Mouse (Mus musculus): ENCODE measurements around the gene Psma7. TPM values are rescaled to one million over a fixed set of nuclear protein-coding genes. Genes with fewer than 3 reads are reported as not detected.

The Psma7 gene
- polyA plus RNA-seq, 1 experiment, result 152 TPM

DNA sequence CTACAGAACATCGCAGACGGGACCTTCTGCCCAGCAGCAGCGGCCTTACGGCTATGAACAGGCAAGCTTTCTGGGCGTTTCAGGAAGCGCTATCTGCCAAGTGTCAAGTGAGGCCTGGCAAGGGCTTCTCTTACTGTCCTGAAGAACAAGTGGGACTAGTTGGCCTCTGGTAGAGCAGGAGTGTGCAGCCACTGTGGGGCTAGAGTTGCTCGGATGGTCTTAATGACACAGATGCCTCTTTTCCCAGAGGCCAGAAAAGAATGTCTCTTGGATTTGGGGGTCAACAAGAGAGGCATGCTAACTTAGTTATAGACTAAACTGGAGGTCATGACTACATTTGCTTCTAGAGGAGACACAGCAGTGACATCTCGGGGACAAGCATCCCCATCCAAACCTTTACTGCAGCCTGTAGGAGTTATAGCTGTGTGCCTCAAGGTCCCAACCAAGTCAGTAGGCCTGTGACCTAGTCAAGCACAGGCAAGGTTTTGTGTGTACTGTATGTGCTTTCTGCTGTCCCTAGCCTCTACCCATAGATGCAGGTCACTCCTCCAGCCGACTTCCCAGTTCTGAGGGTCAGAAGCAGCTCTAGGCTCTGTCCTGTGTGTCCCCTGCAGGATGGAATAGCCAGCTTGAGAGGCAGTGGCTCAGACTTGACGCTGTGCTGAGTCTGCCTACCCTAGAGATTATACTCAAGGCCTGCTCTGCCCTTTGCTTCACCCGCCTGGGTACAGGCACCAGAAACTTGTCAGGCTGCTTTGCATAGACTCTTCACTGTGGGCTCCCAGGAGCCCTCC lies 21.3 kb upstream of the Psma7 start:
- no peak for TF ChIP-seq POLR2A (IDR thresholded peaks at IDR 0.05; ENCODE audit: low read depth, low read length)
- no peak for TF ChIP-seq CTCF (IDR thresholded peaks at IDR 0.05; ENCODE audit: extremely low read depth, insufficient read length, insufficient replicate concordance, low read depth, low read length)
- Histone ChIP-seq H3K27me3 (ENCODE audit: control insufficient read depth, insufficient read depth, low read length) (no peaks in the 10 kb centered on the region), H3K27ac (ENCODE audit: insufficient read depth, low read depth, low read length) (no peak overlapping the region), H3K36me3 (ENCODE audit: control insufficient read depth, insufficient read depth, low read length) (peaks cover 16% of the 10 kb centered on the region), H3K4me1 (ENCODE audit: control insufficient read depth, insufficient read depth, insufficient read length, low read length) (no peaks in the 10 kb centered on the region), H3K4me3 (ENCODE audit: low read depth, low read length) (no peak overlapping the region)
- WGBS, result 91% methylated on average over 11 of the region's 11 CpGs

DNA sequence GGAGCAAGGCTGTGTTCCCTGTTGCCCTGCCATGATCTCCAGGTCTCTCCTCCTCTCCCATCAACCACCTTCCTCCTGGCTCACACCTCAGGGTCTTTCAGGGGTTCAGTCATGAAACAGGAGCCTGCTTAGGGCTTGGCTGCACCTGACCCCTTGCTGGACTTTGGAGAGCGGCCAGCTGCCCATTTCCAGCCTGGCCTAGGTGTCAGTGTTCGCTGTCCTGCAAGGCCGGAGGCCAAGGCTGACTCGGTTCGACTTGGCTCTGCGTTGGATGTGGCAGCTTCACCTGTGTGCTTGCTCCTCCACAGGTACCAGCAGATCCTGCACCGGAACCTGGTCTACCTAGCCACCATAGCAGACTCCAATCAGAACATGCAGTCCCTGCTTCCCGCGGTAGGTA lies 10.8 kb upstream of the Psma7 start:
- Histone ChIP-seq H3K4me1 (ENCODE audit: control insufficient read depth, insufficient read depth, insufficient read length, low read length) (no peaks in the 10 kb centered on the region), H3K4me3 (ENCODE audit: low read depth, low read length) (no peak overlapping the region), H3K27me3 (ENCODE audit: control insufficient read depth, insufficient read depth, low read length) (no peaks in the 10 kb centered on the region), H3K36me3 (ENCODE audit: control insufficient read depth, insufficient read depth, low read length) (peaks cover 3% of the 10 kb centered on the region; the same call in 1 of the 2 replicates), H3K27ac (ENCODE audit: insufficient read depth, low read depth, low read length) (no peak overlapping the region)
- no peak for TF ChIP-seq CTCF (IDR thresholded peaks at IDR 0.05; ENCODE audit: extremely low read depth, insufficient read length, insufficient replicate concordance, low read depth, low read length)
- no peak for TF ChIP-seq POLR2A (IDR thresholded peaks at IDR 0.05; ENCODE audit: low read depth, low read length)
- WGBS, result 96% methylated on average over 9 of the region's 9 CpGs

DNA sequence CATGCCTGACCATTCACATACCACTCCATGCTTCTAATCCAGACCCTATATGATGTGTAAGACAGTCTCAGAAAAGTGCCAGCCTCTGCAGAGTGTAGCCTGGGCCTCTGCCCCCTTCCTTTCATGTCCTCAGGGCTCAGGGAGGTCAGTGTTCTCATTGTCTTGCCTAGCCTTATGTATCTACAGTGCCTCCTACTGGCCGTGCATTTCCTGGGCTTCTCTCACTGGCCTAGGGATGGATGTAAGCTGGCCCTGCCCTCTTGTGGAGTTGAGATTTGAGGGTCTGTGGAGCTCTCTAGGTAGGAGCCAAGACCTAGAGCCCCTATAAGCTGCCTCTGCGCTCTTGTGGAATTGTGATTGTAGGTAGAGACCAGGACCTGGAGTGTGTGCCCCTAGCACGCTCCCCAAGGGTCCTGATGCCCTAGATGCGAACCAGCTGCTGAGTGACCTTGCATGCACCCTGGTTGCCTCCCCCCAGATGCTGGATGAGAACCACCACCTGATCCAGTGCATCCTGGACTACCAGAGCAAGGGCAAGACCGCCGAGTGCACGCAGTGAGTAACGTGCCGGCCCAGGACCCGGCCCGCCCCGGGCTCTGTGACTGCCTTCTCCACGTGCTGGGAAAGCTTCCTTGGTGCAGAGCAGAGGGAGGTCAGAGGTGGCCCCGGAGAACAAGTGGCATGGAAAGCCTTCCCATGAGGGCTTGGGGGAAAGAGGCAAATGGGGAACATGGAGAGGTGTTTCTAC lies 9.9 kb upstream of the Psma7 start:
- TF ChIP-seq CTCF (IDR thresholded peaks at IDR 0.05; ENCODE audit: extremely low read depth, insufficient read length, insufficient replicate concordance, low read depth, low read length) (peak; percentile 32; the same call in 1 of the 2 replicates), POLR2A (IDR thresholded peaks at IDR 0.05; ENCODE audit: low read depth, low read length) (no peak)
- peaks cover 3% of the 10 kb centered on the region; the same call in 1 of the 2 replicates for H3K36me3 ChIP-seq (ENCODE audit: control insufficient read depth, insufficient read depth, low read length)
- H3K27ac ChIP-seq (ENCODE audit: insufficient read depth, low read depth, low read length), result no peak overlapping the region
- H3K4me1 ChIP-seq (ENCODE audit: control insufficient read depth, insufficient read depth, insufficient read length, low read length), result no peaks in the 10 kb centered on the region
- 90% methylated on average over 14 of the region's 14 CpGs for WGBS
- no peaks in the 10 kb centered on the region for H3K27me3 ChIP-seq (ENCODE audit: control insufficient read depth, insufficient read depth, low read length)
- no peak overlapping the region for H3K4me3 ChIP-seq (ENCODE audit: low read depth, low read length)

DNA sequence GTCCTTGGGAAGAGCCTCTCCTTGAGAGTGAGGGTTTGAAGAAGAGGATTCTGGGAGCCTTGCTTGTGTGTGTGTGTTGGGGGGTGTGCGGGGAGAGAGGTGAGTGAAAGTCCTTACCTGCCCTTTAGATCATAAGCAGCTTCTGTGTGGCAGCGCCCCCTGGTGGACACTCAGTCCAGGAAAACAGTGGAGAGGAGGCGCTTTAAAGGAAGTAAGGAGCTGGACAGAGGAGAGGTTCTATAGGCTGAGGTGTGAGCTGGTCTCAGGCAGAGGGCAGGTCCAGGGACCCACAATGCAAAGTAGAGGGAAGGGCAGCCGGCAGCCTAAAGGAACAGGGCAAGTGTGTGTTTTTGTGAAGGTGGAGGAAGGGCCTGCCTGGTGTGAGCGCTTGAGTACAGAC lies 8.8 kb upstream of the Psma7 start:
- H3K36me3 ChIP-seq (ENCODE audit: control insufficient read depth, insufficient read depth, low read length), result peaks cover 1% of the 10 kb centered on the region; the same call in 1 of the 2 replicates
- WGBS, result 23% methylated on average over 5 of the region's 5 CpGs
- TF ChIP-seq POLR2A (IDR thresholded peaks at IDR 0.05; ENCODE audit: low read depth, low read length) (no peak), CTCF (IDR thresholded peaks at IDR 0.05; ENCODE audit: extremely low read depth, insufficient read length, insufficient replicate concordance, low read depth, low read length) (peak; percentile 96; the same call in 1 of the 2 replicates)
- no peak overlapping the region for H3K4me3 ChIP-seq (ENCODE audit: low read depth, low read length)
- no peak overlapping the region for H3K27ac ChIP-seq (ENCODE audit: insufficient read depth, low read depth, low read length)
- H3K27me3 ChIP-seq (ENCODE audit: control insufficient read depth, insufficient read depth, low read length), result no peaks in the 10 kb centered on the region
- no peaks in the 10 kb centered on the region for H3K4me1 ChIP-seq (ENCODE audit: control insufficient read depth, insufficient read depth, insufficient read length, low read length)

DNA sequence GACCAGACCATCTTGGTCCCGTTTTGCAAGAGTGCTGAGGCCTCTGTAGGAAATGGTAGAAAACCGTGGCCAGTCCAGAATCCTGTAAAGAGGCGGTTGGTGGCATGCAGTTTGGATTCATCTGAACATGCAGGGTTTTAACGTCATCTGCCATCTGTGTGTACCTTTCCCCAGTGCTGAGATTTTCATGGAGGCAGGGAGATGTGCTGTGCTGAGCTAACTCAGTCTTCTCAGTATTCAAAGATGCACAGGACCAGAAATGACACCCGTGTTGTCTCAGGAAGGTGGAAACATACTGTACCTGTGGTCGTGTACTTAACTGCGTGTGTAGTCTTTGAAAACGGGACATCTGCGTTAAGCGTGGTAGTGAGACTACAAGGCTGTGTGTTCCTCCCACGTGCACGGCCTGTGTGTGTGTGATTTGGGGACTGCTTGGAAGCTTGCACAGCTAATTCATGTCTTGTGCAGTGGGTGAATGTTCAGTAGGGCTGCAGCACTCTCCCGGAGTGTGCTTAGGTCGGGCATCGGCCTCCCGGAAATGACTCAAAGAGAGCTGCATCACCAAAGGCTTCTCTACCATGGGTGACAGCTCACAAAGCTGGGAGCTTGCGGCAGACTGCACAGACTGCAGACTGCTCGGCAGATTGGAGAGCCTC lies 5.9 kb upstream of the Psma7 start:
- H3K27me3 ChIP-seq (ENCODE audit: control insufficient read depth, insufficient read depth, low read length), result no peaks in the 10 kb centered on the region
- no peaks in the 10 kb centered on the region for H3K36me3 ChIP-seq (ENCODE audit: control insufficient read depth, insufficient read depth, low read length)
- 94% methylated on average over 18 of the region's 18 CpGs for WGBS
- TF ChIP-seq POLR2A (IDR thresholded peaks at IDR 0.05; ENCODE audit: low read depth, low read length), result no peak
- TF ChIP-seq CTCF (IDR thresholded peaks at IDR 0.05; ENCODE audit: extremely low read depth, insufficient read length, insufficient replicate concordance, low read depth, low read length), result no peak
- H3K4me1 ChIP-seq (ENCODE audit: control insufficient read depth, insufficient read depth, insufficient read length, low read length), result no peaks in the 10 kb centered on the region; the same call in 1 of the 2 replicates
- no peak overlapping the region for H3K4me3 ChIP-seq (ENCODE audit: low read depth, low read length)
- no peak overlapping the region for H3K27ac ChIP-seq (ENCODE audit: insufficient read depth, low read depth, low read length)

DNA sequence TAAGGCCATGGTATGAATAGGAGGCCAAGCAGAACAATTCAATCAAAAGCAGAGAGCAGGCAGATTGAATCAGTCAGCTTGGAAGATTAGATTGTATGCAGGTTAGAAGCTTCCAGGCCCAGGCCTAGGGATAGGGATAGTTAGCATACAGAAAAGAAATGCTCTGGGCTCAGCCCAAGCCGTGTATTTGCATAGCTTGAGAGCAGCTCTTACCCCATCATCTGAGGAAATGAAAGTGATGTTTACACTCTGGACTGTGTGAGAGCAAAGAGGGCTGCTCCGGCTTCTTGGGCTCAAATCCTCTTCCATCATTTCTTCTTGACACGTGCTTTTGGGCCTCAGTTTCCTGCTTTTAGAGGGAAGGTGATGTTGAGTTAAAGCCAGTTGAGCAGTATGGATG lies 5.3 kb upstream of the Psma7 start:
- 84% methylated on average over 3 of the region's 3 CpGs for WGBS
- H3K36me3 ChIP-seq (ENCODE audit: control insufficient read depth, insufficient read depth, low read length), result no peaks in the 10 kb centered on the region

More for the DNA sequence above, 5.3 kb upstream of the Psma7 start:
- no peak overlapping the region for H3K27ac ChIP-seq (ENCODE audit: insufficient read depth, low read depth, low read length)
- TF ChIP-seq POLR2A (IDR thresholded peaks at IDR 0.05; ENCODE audit: low read depth, low read length) (no peak), CTCF (IDR thresholded peaks at IDR 0.05; ENCODE audit: extremely low read depth, insufficient read length, insufficient replicate concordance, low read depth, low read length) (no peak)
- H3K4me1 ChIP-seq (ENCODE audit: control insufficient read depth, insufficient read depth, insufficient read length, low read length), result no peaks in the 10 kb centered on the region; the same call in 1 of the 2 replicates
- H3K4me3 ChIP-seq (ENCODE audit: low read depth, low read length), result no peak overlapping the region
- no peaks in the 10 kb centered on the region for H3K27me3 ChIP-seq (ENCODE audit: control insufficient read depth, insufficient read depth, low read length)

Measured in small intestine, adult 2 months (tissue).